Mouse (Mus musculus): ENCODE data around the gene Clec2h. TPM values are rescaled to one million over a fixed set of nuclear protein-coding genes. Genes with fewer than 3 reads are reported as not detected.
"Not testable (repeated sequence)": the region's sequence is repeated elsewhere in the genome, so short reads cannot be mapped to it uniquely, and the experiment has no call there.

Gene Clec2h
- polyA plus RNA-seq, 1 experiment, result not detected

DNA sequence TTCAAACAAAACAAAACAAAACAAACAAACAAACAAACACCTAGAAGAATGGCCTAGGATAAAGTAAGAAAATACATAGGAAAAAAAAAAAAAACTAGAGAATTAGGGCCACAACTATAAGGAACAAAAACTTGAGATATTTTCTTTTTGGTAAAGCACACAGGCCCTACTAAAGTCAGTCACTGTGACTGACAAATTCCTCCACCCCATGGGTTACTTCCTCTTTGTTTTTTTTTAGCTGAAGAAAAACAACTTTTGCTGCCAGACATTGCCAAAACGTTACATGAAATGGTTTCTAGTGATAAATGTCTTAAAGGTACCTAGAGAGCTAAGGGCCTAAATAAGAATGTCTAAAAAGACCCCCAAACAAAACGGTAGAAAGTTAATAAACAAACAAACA is 18.2 kb upstream of the Clec2h start:
- no peak overlapping the region for H3K4me3 ChIP-seq (ENCODE audit: insufficient read depth, low read length)
- TF ChIP-seq POLR2A (IDR thresholded peaks at IDR 0.05; ENCODE audit: borderline replicate concordance, low read depth, low read length) (no peak), CTCF (IDR thresholded peaks at IDR 0.05; ENCODE audit: low read depth, low read length) (no peak)
- no peaks in the 10 kb centered on the region for H3K4me1 ChIP-seq (ENCODE audit: control insufficient read depth, insufficient read depth, low read length)
- H3K27ac ChIP-seq (ENCODE audit: insufficient read depth, low read depth, low read length), result no peak overlapping the region

- not testable (repeated sequence) for H3K4me1 ChIP-seq (ENCODE audit: control insufficient read depth, insufficient read depth, low read length); H3K4me3 ChIP-seq (ENCODE audit: insufficient read depth, low read length); H3K27ac ChIP-seq (ENCODE audit: insufficient read depth, low read depth, low read length)
These were observed 17.5 kb upstream of the Clec2h start for GRCm38 (mm10) chr6:128644694-128645093.

GRCm38 (mm10) chr6:128645708-128646107 is 16.5 kb upstream of the Clec2h start:
- H3K27ac ChIP-seq (ENCODE audit: insufficient read depth, low read depth, low read length); H3K4me3 ChIP-seq (ENCODE audit: insufficient read depth, low read length); H3K4me1 ChIP-seq (ENCODE audit: control insufficient read depth, insufficient read depth, low read length): not testable (repeated sequence)

DNA sequence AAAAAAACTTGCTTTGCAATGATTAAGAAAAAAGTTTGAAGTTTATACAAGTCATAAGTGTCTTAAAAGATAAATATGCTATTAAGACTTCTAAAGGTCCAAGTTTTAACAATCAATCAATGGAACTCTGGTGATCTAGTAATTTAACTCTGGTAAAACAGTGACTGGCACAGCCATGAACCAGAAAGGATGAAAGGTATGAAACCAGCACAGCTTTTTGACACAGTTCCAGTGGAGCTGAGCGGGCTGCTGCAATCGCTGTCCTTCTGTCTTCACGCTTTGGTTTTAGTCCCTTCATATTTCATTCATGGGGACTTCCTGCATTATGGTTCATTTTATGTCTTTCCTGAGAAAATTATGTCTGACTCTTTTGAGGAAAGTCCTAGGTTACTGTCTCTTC is 12.5 kb upstream of the Clec2h start:
- TF ChIP-seq CTCF (IDR thresholded peaks at IDR 0.05; ENCODE audit: low read depth, low read length) (no peak), POLR2A (IDR thresholded peaks at IDR 0.05; ENCODE audit: borderline replicate concordance, low read depth, low read length) (no peak)
- no peaks in the 10 kb centered on the region for H3K4me1 ChIP-seq (ENCODE audit: control insufficient read depth, insufficient read depth, low read length)
- no peak overlapping the region for H3K27ac ChIP-seq (ENCODE audit: insufficient read depth, low read depth, low read length)
- no peak overlapping the region for H3K4me3 ChIP-seq (ENCODE audit: insufficient read depth, low read length)

DNA sequence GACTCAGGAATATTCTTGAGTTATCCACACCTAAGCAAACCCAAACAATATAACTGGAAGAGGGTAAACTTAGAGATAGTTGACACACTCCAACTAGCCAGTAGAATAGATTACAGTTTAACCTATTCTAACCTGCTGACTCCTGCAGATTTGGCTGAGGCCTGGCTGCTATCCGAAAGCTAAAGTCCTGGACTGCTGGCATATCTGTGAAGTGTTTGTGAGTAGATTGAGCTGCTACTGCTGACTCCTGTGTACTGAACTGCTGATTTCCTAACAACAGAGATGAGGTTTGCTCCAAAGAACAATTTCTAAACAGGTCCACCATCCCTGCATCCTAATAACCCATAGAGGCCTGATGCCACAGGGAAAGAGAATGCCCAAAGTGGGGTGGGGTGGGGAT is 12.0 kb upstream of the Clec2h start:
- no peak overlapping the region for H3K4me3 ChIP-seq (ENCODE audit: insufficient read depth, low read length)
- H3K4me1 ChIP-seq (ENCODE audit: control insufficient read depth, insufficient read depth, low read length), result no peaks in the 10 kb centered on the region
- TF ChIP-seq POLR2A (IDR thresholded peaks at IDR 0.05; ENCODE audit: borderline replicate concordance, low read depth, low read length) (no peak), CTCF (IDR thresholded peaks at IDR 0.05; ENCODE audit: low read depth, low read length) (no peak)
- H3K27ac ChIP-seq (ENCODE audit: insufficient read depth, low read depth, low read length), result no peak overlapping the region

DNA sequence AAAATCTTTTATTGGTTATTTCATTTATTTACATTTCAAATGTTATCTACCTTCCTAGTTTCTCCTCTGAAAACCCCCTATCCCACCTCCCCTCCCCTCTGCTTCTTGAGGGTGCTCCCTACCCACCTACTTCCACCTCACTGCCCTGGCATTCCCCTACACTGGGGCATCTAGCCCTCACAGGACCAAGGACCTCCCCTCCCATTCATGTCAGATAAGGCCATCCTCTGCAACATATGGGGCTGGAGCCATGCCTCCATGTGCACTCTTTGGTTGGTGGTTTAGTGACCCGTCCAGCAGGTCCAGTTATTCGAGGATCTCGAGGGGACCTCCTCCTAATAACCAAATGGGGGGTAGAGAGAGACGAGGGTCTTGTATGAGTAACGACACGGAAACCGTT is 11.4 kb upstream of the Clec2h start:
- not testable (repeated sequence) for H3K4me3 ChIP-seq (ENCODE audit: insufficient read depth, low read length); H3K4me1 ChIP-seq (ENCODE audit: control insufficient read depth, insufficient read depth, low read length); H3K27ac ChIP-seq (ENCODE audit: insufficient read depth, low read depth, low read length)

DNA sequence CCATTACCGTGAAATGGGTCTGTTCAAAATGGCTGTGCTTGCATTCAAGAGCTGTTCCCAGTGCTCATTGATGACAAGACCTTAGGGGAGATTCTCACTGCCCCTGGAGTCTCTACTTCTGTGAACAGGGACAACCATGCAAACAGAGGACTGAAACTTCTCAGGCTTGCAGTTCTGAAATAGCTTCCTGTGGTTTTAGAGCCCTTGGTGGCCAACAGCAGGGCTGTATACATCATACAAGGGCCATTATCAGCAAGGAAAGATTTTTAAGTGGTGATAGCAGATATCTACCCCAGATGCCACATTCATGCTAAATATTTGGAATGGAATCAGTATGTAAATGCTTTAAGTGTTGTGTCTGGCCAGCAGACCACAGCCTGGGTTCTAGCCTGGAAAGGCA is 9.2 kb upstream of the Clec2h start:
- TF ChIP-seq POLR2A (IDR thresholded peaks at IDR 0.05; ENCODE audit: borderline replicate concordance, low read depth, low read length) (no peak), CTCF (IDR thresholded peaks at IDR 0.05; ENCODE audit: low read depth, low read length) (no peak)
- Histone ChIP-seq H3K4me1 (ENCODE audit: control insufficient read depth, insufficient read depth, low read length) (no peaks in the 10 kb centered on the region), H3K27ac (ENCODE audit: insufficient read depth, low read depth, low read length) (no peak overlapping the region), H3K4me3 (ENCODE audit: insufficient read depth, low read length) (no peak overlapping the region)

GRCm38 (mm10) chr6:128661249-128661648 is 936 bp upstream of the Clec2h start:
- no peak for TF ChIP-seq POLR2A (IDR thresholded peaks at IDR 0.05; ENCODE audit: borderline replicate concordance, low read depth, low read length)
- TF ChIP-seq CTCF (IDR thresholded peaks at IDR 0.05; ENCODE audit: low read depth, low read length), result no peak
- H3K4me3 ChIP-seq (ENCODE audit: insufficient read depth, low read length), result no peak overlapping the region
- H3K27ac ChIP-seq (ENCODE audit: insufficient read depth, low read depth, low read length), result no peak overlapping the region

DNA sequence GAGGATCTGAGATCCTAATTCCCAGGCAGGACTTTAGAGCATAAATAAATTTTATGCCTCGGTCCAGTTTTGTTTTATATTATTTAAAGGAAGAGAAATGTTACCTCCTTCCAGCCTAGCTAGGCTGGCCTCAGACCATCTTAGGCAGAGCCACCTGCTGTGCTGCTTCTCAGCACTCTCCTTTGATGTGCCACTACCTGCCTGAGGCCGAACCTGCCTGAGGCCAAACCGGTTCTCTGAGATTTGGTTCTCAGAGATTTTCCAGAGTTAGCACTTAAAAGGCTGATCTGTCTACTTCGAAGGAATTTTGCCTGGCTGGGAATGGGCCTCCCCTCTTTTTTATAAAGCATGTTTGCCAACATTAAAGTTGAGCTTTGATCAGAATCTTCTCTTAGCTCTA is 7.8 kb downstream of the Clec2h start:
- H3K4me3 ChIP-seq (ENCODE audit: insufficient read depth, low read length), result no peak overlapping the region
- no peak for TF ChIP-seq POLR2A (IDR thresholded peaks at IDR 0.05; ENCODE audit: borderline replicate concordance, low read depth, low read length)
- no peak for TF ChIP-seq CTCF (IDR thresholded peaks at IDR 0.05; ENCODE audit: low read depth, low read length)
- no peak overlapping the region for H3K27ac ChIP-seq (ENCODE audit: insufficient read depth, low read depth, low read length)
- no peaks in the 10 kb centered on the region for H3K4me1 ChIP-seq (ENCODE audit: control insufficient read depth, insufficient read depth, low read length)

More at GRCm38 (mm10) chr6:128661249-128661648, 936 bp upstream of the Clec2h start:
- no peaks in the 10 kb centered on the region for H3K4me1 ChIP-seq (ENCODE audit: control insufficient read depth, insufficient read depth, low read length)

- H3K4me3 ChIP-seq (ENCODE audit: insufficient read depth, low read length), result no peak overlapping the region
- TF ChIP-seq POLR2A (IDR thresholded peaks at IDR 0.05; ENCODE audit: borderline replicate concordance, low read depth, low read length), result no peak
- TF ChIP-seq CTCF (IDR thresholded peaks at IDR 0.05; ENCODE audit: low read depth, low read length), result no peak
- H3K27ac ChIP-seq (ENCODE audit: insufficient read depth, low read depth, low read length), result no peak overlapping the region
- no peaks in the 10 kb centered on the region for H3K4me1 ChIP-seq (ENCODE audit: control insufficient read depth, insufficient read depth, low read length)
These were observed 17.4 kb downstream of the Clec2h start for GRCm38 (mm10) chr6:128679574-128679973.

DNA sequence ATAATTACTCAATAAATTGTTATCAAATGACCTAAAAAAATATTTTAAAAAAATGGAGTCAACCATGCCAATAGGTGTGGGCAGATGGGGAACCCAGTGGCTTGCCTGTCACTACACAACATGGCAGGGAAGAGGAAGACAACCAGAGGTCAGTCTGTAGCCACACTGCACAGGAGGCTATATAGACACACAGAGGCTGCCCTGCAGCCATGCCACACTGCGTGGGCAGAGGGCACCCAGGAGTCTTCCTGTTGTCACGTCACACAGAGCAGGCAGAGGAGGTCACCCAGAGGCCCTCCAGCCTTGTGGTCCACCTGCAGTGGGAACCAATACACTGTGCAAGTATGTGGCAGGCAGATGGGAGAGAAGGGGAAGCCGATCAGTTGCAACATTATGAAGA is 39.5 kb downstream of the Clec2h start:
- no peaks in the 10 kb centered on the region for H3K4me1 ChIP-seq (ENCODE audit: control insufficient read depth, insufficient read depth, low read length)
- H3K27ac ChIP-seq (ENCODE audit: insufficient read depth, low read depth, low read length), result no peak overlapping the region
- TF ChIP-seq CTCF (IDR thresholded peaks at IDR 0.05; ENCODE audit: low read depth, low read length) (no peak), POLR2A (IDR thresholded peaks at IDR 0.05; ENCODE audit: borderline replicate concordance, low read depth, low read length) (no peak)
- no peak overlapping the region for H3K4me3 ChIP-seq (ENCODE audit: insufficient read depth, low read length)
